Mouse (Mus musculus) kidney, postnatal 36 days (tissue): ENCODE results near the gene Fam186a.
A peak's percentile ranks its signal among the peaks of the same experiment; 100 is the strongest.
"Not testable (repeated sequence)": the region's sequence is repeated elsewhere in the genome, so short reads cannot be mapped to it uniquely, and the experiment has no call there.

Source experiments
- DNase-seq, 2 experiments: peaks; one replicate each; pipeline ENCODE4 v3.0.0; 2021 to 2022; ENCODE audit warnings: mixed read lengths in 2 of 2

Fam186a gene

DNA sequence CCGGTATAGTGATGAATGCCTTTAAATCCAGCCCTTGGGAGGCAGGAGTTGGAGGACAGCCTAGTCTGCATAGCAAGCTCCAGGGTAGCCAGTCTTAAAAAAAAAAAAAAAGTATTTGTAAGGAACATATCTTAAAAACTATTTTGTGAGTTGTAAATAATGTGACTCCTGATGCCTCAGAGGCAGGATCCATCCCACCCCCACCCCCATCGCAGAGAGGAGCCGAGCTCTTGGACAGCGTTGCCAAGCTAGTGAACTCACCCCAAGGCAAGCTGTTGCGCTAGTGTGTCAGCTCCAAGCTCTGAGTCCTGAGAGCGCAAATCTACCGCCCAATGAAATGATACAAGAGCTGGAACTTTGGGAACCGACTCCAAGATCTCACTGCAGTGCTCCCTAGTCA is 35.6 kb downstream of the Fam186a start:
- DNase-seq = no peak

DNA sequence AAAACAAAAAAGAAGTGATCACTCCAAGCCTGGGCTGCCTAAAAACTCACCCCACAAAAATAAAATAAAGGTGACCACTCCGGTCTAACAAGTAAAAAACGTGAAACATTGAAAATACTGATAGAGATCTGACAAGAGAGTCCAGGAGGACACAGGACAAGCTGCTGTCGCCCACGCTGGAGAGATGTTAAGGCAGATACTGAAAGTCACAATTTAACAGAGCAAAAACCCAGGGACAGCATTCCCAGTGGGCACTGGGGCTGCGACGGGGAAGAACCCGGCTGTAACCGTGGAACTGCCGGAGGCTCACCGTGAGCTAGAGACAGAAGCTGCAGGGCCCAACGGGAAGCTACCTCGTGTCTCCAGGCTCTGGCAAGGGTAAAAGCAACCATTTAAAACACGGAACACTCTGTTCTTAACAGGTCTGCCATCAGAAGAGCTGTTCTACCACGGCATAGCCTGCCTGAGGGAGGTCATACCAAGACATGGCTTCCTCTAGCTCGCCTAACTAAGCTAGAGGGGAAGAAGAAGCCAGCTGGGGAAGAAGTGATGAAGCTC is 47.2 kb downstream of the Fam186a start:
- DNase-seq = no peak

DNA sequence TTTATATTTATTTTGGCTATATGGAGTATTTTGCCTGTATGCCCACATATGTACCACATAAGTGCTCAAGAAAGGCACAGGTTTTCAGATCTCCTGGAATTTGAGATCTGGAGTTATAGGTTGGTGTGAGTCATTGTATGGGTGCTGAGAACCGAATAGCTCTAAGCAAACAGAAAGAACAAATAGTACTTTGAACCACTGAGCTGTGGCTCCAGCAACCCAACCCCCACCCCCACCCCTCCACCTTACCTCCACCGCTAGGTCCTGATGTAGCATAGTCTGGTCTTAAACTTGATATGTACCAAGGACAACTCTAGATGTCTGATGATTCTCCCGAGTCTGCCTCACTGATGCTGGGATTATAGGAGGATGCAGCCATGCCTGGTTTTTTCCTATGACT is 49.6 kb downstream of the Fam186a start:
- DNase-seq = no peak

DNA sequence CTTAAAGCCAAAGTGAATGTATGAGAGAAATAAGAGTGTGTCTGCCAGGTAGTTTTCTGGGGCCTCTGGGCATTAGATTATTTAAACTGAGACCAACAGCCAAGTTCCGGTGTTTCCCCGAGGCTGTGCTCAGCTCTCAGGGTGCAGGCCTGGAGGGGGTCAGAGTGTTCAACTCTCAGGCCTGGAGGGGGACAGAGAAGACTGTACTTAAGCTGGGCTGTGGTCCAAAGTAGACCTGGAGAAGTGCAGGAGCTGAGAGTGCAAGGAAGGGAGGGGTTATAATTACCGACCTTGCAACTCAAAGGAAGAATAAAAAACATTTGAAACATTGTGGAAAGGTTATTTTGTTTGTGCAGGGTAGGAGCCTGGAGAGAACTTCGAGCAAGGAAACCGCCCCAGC is 52.2 kb downstream of the Fam186a start:
- DNase-seq = no peak

DNA sequence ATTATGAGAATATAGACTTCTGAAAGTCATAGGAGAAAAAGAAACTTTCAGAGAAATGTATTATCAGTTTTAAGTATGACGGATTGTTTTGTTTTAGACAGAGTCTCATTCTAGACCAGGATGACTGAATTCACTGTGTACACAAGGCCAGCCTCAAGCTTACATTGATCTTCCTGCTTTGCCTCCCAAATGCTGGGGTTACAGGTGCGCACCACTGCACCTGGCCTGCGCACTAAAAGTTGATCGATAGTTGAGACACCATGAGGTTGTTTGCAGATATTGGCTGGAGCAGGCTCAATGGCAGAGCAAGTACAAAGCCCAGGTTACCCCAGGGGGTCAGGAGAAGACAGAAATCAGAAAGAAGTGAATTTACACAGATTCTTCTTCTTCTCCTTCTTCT is 55.1 kb downstream of the Fam186a start:
- DNase-seq = no peak

DNA sequence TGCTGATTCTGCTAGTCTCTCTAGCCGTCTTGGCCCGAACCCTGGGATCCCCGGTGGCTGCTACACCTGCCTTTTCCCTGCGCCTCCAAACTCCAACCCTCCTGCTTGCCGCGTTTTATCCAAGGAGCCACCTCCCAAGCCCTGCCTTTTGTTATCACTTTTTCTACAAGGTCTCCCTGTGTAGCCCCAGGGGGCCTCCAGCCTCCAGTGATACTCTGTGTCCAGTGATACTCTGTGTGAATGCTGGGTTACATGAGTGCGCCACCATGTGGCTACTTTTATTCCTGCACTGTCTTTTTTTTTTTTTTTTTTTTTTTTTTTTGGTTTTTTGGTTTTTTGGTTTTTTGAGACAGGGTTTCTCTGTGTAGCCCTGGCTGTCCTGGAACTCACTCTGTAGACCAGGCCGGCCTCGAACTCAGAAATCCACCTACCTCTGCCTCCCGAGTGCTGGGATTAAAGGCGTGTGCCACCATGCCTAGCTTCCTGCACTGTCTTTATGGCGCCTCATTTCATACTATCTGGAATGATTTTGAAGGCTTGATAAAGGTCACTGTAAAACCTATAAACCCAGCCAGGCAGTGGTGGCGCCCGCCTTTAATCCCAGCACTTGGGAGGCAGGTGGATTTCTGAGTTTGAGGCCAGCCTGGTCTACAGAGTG is 57.4 kb downstream of the Fam186a start:
- peak in 1 of 2 experiments; percentile 57 for DNase-seq

DNA sequence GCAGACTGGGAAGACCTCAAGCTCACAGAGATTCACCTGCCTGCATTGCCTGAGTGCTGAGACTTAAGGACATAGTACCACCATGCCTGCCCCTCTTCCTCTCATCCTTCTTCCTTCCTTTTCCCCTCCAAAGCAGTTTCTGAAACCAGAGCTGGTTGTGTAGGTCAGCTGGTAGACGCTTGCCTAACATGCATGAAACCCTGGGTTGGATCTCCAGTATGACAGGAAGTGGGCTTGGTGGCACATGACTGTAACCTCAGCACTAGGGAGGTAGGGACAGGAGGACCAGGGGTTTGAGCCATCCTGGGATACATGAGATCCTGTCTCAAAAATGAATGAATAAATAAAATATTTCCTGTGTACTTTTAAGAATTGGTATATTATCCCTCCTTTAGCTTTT is 59.3 kb downstream of the Fam186a start:
- DNase-seq = no peak

DNA sequence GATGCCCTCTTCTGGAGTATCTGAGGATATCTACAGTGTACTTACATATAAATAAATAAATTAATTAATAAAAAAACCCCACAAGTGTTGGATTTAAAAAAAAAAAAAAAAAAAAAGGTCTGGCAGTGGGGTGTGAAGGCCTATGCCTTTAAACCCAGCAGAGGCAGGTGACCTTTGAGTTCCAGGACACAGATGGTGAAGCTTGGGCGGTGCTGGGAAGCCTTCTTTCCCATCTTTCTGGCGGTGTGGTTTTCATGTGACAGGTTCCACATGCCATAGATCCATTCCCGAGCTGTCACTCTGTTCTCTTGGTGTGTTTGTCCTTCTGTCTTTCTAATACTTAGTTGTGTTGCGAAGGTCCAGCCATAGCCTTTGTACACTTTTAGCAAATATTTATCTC is 59.8 kb downstream of the Fam186a start:
- peak; percentile 34 to 52 for DNase-seq

DNA sequence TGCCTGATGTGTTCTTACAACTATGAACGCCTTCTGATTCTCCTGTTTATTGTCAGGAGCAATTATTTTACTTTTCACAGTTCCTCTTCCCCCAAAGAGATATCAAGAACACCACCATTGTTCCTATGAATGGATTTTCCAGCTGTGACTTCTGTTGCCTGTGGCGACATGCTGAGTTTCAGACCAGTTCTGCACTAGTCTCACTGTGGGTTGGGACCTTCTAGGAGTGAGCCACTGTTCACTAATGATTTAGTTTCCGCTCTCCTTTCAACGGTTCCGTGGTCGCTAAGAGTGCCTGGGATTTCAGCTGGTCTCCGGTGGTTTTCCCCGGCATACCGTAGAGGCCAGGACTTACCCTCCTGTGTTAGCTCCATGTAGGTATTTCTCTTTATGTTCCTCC is 62.0 kb downstream of the Fam186a start:
- no peak for DNase-seq

DNA sequence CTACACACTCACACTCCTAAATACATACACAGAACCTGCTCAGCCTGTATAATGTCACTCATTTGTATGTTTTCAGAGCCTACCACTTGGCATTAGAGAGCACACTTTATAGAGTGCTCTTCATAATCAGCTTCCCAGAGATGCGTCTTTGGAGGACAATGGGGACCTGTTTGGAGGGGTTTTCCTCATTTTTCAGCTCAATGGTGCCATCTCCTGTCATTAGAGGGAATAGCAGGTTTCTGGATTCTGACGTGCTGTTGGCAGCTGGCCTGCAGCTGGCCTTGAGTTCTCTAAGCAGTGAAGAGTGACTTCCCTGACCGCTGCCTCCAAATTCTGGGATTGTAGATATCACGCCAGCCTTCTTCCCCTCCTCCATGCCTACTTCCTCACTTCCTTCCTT is 62.5 kb downstream of the Fam186a start:
- peak; percentile 76 to 86 for DNase-seq

DNA sequence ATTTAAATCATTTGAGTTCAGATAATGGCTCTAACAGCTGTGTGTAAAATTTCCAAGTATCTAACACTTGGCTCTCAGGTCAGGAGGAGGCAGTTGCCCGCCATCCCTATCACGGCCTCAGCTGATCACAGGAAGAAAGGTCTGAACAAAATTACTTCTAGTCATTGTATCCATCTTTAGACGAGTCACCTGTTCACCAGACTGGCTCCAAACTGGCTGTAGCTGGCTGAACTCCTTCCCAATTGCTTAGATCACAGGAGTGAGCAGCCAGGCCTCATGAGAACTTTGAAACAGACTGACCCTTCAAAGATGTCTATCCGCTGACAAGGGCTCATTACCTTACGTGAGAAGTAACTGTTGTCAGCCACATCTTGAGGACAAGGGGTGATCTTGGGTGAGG is 63.6 kb downstream of the Fam186a start:
- peak; percentile 45 to 62 for DNase-seq

DNA sequence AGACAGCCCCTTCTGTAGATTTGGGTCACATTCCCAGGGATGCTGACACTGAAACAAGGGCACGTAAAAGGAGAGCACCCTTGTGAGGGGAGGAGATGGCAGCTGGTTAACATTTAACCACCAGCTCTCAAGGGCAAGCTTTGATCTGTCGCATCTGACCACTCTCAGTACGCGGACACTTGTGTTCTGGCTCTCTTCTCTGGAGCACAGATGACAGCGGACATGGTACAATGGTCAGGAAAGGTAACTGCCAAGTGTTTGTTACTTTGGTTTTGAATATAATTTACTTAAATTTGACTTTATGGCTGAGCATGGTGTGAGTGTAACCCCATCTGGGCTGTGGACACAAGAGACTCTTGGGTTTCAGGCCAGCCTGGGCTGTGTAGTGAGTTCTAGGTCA is 64.1 kb downstream of the Fam186a start:
- DNase-seq = peak; percentile 66 to 82

DNA sequence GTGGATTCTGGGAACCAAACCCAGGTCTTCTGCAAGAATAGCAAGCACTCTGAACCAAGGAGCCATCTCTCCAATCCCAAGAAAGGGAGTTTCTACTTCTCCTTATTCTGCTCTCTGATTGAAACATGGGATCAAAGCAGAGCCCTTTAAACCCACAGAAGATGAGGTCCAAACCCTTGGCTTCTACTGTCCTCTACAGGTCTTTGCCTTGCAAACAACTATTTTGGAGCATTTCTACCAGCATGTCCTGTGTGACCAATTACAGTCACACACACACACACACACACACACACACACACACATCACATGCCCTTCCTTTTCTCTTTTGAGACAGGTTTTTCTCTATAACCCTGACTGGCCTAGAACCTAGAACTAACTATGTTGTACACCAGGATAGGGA is 70.2 kb downstream of the Fam186a start:
- no peak for DNase-seq

DNA sequence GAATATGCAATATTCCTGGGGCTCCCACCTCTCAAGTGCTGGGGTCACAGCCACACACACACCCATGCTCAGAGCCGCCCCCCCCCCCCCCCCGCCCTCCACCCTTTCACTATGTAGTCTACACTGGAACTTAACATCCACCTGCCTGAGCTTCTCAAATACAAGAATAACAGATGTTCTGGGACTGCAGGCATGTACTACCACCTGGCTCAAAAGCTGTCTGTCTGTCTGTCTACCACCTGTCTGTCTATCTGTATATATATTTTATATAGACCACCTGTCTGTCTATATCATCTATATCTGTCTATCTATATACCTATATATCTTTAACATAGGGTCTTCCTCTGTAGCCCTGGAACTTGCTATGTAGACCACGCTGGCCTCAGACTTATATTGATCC is 75.5 kb downstream of the Fam186a start:
- DNase-seq = no peak

DNA sequence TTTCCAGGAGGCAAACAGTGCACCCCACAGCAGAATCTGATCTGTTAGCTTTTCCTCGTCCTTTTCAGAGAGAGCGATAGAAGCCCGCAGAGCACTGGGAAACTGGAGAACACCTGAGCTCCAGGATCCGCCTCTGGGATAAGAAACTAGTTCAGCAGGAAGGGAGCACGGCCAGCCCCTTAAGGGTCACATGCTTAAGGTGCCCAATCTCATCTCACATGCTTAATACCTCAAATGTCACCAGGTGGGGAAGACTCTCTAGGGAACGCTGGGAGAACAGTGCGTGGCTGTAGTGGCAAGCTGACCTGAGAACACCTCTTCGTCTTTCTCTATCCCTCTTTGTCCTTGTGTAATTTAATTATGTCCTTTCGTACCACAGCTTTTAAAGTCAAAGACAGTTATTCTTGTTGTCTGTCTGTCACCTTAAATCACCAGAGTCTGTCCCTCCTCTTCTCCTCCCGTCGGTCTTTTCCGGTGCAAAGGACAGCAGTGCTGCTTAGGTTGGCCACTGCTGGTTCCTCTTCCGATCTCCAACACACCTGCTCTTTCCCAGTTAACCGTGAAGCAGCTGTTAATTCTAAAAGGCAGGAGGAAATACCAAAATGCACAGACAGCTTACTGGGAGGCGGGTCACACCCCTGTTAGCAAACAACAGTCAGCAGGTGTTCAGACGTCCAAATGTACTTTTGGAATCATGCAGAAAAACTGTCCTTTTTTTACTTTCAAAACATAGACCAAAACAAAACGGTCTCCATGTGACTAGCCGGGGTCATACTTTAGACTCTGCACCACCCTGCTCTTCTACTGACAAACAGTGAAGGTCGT is 76.2 kb downstream of the Fam186a start:
- DNase-seq = peak; percentile 79 to 89

DNA sequence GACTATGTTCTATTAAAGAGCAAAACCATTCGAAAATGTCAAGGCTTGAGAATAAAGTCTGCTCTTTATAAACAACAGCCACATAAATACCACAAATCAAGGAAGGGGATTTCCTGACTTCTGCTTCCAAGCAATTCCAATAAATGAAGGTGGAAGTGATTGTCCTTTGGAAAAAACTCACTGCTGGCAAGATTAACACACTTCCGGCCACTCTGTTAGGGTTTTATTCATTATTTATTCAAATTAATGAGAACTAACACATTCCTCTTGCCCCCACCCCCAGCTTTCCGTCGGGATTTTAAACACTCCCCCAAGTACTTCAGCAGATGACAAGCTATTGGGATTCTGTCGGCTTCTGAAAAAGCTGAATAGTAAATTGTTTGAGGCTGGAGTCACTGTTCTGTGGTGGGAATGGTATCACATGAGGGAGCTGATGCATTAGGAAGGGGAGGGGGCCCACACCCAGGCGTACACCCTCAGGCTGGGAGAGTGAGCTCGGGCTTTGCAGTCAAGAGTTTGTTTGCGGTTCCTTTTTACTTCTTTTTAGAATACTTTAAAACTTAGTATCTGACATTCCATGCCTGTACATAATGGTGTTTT is 77.5 kb downstream of the Fam186a start:
- DNase-seq = peak in 1 of 2 experiments; percentile 45

DNA sequence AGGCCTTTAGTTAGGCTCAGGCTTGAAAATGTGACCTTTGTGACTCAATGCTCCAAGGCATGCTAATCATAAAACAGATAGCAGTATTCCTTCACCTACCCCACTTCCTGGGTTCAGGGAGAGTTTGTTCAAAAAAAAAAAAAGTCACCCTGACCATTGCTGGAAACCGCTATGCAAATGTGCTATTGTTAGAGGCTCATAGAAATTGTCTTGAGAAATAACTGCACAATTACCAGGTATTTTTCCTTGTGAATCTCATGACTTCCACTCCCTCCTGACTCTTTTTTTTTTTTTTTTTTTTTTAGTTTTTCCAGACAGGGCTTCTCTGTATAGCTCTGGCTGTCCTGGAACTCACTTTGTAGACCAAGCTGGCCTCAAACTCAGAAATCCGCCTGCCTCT is 79.7 kb downstream of the Fam186a start:
- not testable (repeated sequence) for DNase-seq

DNA sequence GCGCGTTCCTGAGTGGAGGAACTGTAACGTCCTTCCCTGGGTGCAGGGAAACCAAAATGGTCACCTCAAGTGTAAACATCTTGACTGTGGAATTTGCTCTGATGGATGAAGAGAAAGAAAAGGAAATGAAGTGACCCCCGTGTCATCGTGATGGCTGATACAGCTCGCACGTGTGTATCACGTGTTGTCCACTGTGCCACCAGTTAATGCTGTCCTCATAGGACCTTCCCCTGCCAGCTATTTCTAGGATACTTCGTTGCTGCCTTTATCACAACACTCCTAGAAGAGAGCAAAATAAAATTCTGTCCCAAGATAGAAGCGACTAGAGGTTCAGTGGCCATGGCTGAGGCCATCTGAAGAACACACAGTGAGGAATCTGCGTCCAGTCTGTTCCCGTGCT is 82.8 kb downstream of the Fam186a start:
- DNase-seq = no peak

DNA sequence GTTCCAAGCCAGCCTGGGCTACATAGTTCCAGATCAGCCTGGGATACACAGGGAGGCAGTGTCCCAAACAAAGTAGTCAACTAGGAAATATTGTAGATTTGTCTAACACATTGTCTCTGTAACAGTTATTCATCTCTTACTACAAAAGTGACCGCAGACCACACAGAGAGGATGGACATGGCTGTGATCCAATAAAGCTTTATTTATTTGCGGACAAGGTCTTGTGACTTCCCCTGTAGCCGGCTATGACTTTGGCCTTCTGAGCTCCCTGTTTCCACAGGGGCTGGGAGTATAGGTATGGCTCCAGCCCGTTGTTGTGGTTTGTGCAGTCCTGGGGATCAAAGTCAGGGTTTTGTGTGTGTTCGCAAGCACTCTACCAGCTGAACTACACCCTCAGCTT is 88.3 kb downstream of the Fam186a start:
- peak; percentile 33 to 45 for DNase-seq

DNA sequence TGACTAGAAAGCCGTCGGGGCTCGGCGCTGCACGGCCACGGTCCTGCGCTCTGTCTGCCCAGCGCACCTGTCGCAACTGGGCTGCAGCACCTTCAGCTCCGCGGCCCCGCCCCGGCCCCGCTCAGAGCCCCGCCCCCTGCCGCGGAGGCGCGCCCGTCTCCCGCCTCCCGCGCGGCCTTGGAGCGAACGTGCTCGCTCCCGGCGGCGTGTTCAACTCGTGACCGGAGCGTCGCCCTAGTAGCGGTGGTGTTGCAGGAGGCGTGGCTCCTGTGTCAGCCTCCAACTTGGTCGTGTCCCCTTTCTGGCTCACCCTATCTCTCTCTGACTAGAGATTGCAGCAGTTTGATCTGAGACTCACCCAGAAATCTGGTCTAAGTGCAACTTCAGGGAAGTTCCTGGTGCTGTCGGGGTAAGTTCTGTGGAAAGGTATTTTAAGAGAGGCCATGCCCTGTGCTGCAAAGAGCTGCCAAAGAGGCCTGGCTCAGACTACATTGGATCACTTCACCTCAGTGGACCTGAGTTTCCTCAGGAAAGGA is 91.5 kb downstream of the Fam186a start, which contains the start of gene Lima1:
Gene Lima1 (minus strand): TSS at position 123 of the 536 bp plus-strand sequence.
- peak; percentile 93 to 96 for DNase-seq

DNA sequence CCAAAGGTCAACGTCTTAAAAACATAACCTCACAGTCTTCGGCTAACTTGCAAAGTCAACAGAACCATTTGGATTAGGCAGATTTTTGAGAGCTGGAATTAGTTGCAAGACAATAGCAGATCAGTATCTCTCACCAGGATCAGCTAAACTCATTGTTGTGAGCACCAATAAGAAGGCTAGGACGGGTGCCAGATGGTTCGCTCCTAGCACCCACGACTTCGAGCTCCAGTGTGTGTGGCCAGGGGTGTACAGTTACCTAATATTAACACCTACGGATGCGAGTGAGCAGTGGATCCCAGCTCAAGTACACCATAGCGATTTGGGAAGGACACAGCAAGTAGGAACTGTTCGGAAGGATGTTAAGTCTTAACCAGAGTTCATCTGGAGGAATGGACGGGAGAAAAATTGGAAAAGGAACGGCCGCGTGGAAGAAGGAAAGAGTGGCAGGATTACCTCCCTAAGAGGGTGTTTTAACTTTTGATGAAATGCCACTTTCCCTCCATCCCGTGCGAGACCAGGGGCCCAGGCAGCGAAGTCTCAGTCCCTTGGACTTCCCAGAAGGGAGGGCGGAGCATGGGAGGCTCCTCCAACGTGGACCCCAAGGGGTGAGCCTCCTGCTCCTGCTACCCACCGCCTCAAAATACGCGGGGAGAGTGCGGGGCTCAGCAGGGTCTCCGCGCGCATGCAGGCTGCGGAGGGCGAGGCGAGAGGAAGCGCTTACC is 92.1 kb downstream of the Fam186a start:
- DNase-seq = peak; percentile 42 to 70

DNA sequence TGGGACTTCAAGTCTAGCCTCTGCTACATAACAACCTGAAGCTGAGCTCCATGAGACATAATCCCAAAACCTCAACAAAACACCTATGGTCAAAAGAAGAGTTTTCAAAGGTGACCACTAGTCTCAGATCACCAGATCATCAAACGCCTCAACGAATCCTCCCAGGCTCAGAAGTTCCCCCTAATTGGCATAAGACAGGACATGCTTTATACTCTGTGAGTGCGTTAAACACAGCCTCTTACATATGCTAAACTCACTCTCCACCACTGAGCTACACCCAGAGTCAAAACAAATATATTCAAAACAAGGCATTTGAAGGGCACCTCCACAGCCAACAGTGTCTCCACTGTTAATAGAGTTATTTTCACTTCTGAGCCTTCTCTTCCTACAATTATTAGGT is 94.3 kb downstream of the Fam186a start:
- no peak for DNase-seq
